Mouse (Mus musculus) urinary bladder, adult 2 months (tissue): ENCODE results near the gene Rbm20. TPM values are rescaled to one million over a fixed set of nuclear protein-coding genes. Genes with fewer than 3 reads are reported as not detected.

ENCODE experiments used
- DNase-seq: peaks from one replicate; pipeline ENCODE4 v3.0.0; 2022; ENCODE audit warnings: low spot score
- polyA plus RNA-seq: library from polyadenylated mRNA; depleted of rRNA; stranded (reverse); fragments of >200 nt; gene quantifications from 2 replicates; pipeline ENCODE4 v1.2.3, GENCODE M21; 2012

Gene Rbm20
- polyA plus RNA-seq, 1 experiment = 4.5 TPM

DNA sequence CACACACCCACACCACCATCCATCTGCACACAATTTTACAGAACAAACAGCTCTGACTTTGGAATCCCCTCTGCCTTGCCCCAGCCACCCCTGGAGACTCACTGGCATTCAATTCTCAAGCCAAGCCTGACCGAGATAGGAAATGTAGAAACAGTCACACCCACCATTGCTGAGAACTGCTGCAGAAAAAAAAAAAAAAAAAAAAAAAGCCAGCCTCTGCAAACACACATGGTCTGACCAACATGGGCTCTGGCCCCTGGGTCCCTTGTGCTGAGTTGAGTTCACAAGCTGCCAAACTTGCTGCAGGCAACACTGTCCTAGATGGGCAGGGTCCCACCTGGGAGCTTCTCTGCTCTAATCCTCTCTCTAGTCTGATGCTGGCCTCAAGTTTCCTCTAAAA is 200.7 kb downstream of the Rbm20 start:
- DNase-seq = no peak

- DNase-seq = no peak
Measured at GRCm38 (mm10) chr19:53880460-53880859, 203.4 kb downstream of the Rbm20 start.

GRCm38 (mm10) chr19:53881786-53882185 is 204.7 kb downstream of the Rbm20 start:
- DNase-seq = no peak

- no peak for DNase-seq
Measured at GRCm38 (mm10) chr19:53885450-53885849, 208.3 kb downstream of the Rbm20 start.

DNA sequence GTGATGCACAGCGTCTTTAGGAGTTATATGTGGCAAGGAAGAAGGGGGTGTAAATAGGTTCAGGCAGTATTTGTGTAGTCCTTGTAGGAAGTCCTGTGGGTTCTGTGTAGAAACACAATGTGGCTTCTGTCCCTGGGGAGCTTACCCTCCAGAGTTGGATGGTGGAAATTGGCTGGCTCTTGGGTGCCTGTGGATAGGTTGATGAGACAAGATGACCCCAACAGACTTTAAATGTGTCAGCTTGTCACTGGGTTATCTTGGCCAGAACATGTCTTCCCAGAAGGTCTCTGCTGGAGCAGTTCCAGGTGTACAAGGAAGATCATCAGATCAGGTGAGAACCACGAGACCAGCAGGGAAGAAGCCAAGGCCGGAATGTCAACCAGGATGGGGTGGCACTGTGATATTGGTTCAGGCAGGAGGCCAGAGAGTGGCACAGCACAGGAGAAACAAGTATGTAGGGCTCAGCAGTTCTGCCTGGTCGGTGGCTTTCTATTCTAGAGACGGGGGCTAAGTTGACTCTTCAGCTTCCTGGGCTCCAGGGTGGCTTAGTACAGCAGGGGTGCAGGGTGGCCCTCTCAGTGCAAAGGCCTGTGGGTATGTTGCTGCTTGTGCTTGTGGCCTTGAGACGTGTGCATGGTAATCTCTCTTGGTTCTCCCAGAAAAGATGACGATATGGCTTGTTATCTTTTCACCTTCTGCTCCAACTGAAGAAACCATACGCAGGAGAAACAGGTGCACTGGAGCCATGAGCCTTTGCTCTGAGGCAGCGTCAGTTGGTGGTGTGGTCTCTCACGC is 209.7 kb downstream of the Rbm20 start:
- DNase-seq = no peak

DNA sequence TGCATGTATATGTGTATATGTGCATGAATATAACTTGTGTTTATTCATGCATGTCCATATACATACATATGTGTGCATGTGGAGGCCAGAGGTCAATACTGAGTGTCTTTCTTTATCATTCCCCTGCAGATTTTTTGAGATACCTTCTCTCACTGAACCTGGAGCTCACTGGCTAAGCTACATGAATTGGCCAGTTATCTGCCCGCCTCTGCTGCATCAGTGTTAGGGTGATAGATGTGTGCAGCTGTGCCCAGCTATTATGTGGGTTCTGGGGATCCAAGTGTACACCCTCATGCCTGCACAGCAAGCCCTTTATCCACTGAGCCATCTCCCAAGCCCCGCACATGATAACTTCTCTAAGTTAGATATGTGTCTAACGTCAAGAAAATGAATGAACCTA is 210.7 kb downstream of the Rbm20 start:
- DNase-seq = no peak

DNA sequence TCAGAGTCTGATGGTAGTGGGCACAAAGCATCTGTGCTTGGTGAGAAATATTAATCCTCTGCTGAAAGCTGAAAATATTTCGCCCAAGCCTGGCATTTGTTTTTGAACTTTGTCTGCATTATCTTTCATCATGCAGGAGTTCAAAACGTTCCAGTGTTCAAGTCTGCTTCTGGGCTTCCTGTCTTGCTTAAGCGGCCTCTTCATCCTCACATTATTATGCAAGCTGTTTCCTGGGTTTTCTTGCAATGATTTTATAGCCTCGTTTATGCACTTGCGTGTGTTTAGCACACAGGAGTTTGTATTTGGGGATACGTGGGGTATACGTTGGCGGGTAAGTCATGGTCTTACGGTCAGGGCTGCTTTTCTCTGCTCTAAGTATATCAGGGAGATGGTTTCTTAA is 211.2 kb downstream of the Rbm20 start:
- DNase-seq = no peak

GRCm38 (mm10) chr19:53889555-53889954 is 212.4 kb downstream of the Rbm20 start:
- DNase-seq = no peak

- no peak for DNase-seq
Measured at GRCm38 (mm10) chr19:53890274-53890673, 213.2 kb downstream of the Rbm20 start.

- no peak for DNase-seq
Measured at GRCm38 (mm10) chr19:53890781-53891251, 213.7 kb downstream of the Rbm20 start.

GRCm38 (mm10) chr19:53891569-53891968 is 214.5 kb downstream of the Rbm20 start:
- DNase-seq = no peak

DNA sequence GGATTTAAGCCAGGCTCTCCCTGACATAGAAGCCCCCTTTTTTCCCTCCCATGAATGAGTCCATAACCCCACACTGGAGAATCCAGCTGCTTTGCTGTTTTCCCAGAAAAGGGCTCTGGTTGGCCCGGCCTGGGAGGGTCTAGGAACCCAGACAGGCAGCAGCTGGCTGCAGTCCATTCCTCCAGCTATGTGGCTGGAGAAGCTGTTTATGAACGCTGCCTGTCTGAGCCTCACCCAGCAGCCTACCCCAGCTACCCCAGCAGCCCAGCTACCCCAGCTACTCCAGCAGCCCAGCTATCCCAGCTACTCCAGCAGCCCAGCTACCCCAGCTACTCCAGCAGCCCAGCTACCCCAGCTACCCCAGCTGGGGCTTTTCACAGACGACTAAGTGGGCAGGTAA is 215.0 kb downstream of the Rbm20 start, which contains the start of gene Pdcd4:
Pdcd4 (plus strand) TSS at position 171 of the 400 bp plus-strand sequence.
- DNase-seq = no peak

DNA sequence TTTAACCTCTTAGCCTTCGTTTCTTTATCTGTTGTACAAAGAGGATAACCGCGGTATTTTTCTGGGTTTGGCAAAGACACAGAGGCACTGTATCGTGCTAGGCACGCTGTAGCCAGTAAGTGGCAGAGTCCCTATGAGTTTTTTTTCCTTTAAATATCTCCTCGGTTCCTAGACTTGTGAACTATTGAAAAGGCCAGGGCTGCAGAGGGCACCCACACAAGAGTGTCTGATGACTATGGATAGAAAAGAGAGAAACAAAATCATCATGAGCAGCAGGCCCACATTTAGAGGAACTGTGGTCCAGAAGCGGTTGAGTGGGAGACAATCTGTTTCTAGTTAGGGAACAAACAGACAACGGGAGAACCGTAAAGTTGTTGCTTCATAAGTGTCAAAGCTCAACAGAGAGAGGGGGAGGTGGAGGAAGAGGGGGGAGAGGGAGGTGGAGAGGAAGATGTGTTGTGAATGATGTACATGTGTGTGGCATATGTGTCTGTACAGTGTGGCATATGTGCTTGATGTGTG is 215.8 kb downstream of the Rbm20 start:
- no peak for DNase-seq

- DNase-seq = no peak
Measured at GRCm38 (mm10) chr19:53893711-53894171, 216.6 kb downstream of the Rbm20 start.

DNA sequence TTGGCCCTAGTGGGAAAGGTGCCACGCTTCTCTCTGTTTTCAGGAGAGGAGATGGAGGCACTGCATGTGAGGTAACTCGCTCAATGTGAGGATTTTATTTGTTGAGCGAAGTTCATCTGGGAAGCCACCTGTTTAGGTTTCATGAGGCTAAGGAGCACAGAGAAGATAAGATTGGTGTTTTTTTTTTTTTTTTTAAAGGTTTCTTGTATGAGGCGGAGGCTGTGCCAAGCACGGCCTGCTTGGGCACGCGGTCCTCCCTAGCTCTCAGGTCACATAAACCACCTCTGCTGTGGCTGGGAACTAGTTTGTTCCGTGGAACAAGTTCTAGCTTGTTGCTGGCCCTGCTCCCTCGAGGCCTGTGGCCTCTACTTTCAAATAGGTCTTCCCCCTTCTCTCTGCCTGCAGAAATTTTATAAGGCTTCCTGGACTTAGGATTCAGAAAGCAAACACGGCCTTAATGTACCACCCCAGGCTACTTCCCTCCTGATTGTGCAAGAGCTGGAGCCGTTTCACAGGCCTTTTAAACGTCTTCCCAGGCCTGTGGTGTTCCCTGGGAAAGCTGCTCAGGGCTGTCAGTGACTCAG is 217.5 kb downstream of the Rbm20 start:
- no peak for DNase-seq

GRCm38 (mm10) chr19:53898046-53898445 is 220.9 kb downstream of the Rbm20 start:
- DNase-seq = no peak

DNA sequence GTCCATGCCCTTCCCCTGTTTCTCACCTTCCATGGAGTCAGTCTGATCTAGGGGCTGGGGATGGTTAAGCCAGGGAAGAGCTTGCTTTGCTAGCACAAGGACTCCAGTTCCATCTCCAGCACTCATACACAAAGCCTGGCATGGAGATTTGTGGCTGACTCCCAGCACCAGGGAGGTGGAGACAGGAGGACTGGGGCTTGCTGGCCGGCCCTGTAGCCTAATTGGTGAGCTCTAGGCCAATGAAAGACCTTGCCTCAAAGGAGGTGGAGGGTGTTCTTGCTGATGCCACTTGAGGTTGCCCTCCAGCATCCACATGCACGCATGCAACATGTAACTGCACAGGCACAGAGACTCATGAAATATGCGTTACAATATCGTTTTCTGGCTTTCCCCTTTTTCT is 221.4 kb downstream of the Rbm20 start:
- DNase-seq = no peak

DNA sequence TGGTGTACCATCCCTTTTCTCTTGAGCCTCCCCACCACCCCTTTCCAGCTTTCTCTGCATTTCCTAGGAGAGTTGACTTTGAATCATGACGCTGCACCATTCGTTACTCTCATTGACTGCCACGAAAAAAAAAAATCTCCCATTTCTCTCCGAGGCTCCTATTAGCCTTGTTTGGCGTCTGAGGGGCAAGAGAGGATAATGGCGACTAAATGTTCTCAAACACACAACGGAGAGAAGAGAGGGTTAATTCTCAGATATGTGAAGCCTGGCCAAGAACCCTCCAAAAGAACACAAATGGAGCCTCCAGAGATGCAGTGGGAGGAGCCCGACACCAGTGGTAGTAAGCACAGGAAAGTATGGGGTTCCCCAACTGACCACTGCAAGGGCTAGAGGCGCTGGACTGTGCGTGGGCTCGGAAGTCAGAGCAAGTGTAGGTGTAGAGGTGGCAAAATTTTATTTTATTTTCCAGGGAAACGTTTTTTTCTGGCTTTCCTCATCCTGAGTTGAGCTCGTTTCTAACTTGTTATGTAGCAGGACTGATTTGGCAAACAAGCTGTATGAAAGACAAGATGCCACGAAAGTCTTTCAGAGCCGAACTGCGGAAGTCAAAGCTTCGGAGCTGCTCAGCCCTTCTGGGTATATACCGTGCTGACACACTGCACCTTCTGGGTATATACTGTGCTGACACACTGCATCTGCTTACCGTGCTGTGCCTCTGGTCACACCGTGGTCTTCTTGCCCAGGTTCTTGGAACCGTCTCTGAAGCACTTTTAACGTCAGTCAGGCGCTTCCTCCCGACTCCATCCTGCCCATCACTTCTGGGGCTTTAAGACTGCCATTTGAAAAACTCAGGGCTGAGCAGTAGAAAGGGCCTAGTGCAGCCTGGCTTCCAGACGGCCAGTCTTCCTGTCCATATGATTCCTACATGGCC is 222.1 kb downstream of the Rbm20 start:
- DNase-seq = no peak

- no peak for DNase-seq
Measured at GRCm38 (mm10) chr19:53899941-53900610, 223.0 kb downstream of the Rbm20 start.

DNA sequence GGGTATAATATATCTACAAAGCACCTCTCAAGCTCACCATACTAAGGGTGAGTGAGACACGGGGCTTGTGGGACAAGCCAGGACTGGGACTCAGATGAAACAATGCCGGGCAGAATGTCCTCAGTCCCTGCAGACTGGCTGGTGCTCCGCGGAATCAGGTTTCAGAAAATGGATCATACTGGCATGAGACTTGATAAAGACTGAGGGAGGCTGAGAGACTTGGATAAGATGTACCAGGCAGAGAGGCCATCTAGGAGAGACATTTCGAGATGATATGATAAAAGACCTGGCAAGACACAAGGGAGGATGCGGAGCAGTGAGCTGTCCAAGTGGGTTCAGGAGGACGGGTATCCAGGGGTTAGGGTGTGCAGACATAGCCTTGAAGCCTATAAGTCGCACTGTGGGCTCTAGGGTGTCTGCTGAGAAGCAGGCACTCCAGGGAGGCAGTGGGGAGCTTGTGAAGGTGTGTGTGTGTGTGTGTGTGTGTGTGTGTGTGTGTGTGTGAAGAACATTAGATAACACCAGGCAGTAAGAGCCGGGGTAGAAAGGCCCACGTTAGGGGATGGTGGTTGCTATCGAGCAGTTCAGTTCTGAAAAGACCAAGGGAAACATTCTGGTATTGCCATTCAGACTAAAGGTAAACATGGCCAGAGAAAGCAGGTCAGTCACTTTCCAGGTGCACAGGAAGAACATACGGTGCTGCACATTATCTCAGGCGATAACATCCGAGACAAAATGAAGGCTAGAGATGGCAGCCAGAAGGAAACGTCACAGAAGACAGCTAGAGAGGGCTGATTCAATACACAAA is 225.0 kb downstream of the Rbm20 start:
- DNase-seq = no peak
